In the genomic region with DNA sequence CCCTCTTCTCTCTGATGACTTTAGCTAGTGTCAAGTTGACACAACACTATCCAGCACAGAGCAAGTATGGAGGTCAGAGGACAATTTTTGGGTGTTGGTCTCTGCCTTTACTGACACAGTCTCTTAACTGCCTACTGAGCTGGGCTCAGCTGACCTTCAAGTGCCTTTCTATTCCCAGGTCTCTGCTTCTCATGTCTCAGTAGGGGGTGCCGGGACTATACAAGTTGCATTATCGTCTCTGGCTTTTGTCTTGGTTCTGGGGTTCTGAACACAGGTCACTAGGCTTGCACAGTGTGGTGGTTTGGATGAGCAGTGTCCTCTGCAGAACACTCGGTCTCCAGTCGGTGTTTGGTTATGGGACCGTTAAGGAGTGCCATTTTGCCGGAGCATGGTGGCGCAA, we compare ENCODE assay signal across 15 mouse cellular contexts.
"Had no signal": no experiment of that assay in that cellular context is flagged by ENCODE, and none has a peak within 500 bp of the region (broad histone marks: within the 10 kb centered on the region; RNA-seq: fewer than 3 reads in every experiment).

No protein-coding gene starts in this region.

- H3K4me3 ChIP-seq: neural tube, embryonic 13.5 days; neural tube, embryonic 15.5 days; stomach, embryonic 15.5 days had no signal

- H3K27me3 ChIP-seq: neural tube, embryonic 13.5 days; neural tube, embryonic 15.5 days; stomach, embryonic 15.5 days had no signal

- H3K36me3 ChIP-seq: neural tube, embryonic 13.5 days; neural tube, embryonic 15.5 days; stomach, embryonic 15.5 days had no signal

- H3K9me3 ChIP-seq: neural tube, embryonic 13.5 days; neural tube, embryonic 15.5 days; stomach, embryonic 15.5 days had no signal

- H3K4me1 ChIP-seq: neural tube, embryonic 13.5 days; neural tube, embryonic 15.5 days; stomach, embryonic 15.5 days had no signal

- DNase-seq: retina, postnatal 1 day; right cerebral cortex, adult 18-20 months; right cerebral cortex, postnatal 14 days; right cerebral cortex, postnatal 25 days; right cerebral cortex, postnatal 4 days; spleen, adult 18-20 months; thymus, adult 2 months; thymus, postnatal 14 days; thymus, postnatal 25 days; thymus, postnatal 36 days; thymus, postnatal 4 days had no signal

- H3K27ac ChIP-seq: neural tube, embryonic 13.5 days; neural tube, embryonic 15.5 days; stomach, embryonic 15.5 days; stomach, postnatal 0 days had no signal
